Mouse (Mus musculus) forebrain, embryonic 12.5 days (tissue): ENCODE measurements around the gene Tcam1. TPM values are rescaled to one million over a fixed set of nuclear protein-coding genes. Genes with fewer than 3 reads are reported as not detected.

ENCODE experiments used
- ATAC-seq: fragments of 200-750 bp; cut with Nextera tagmentation; 2 replicates; pipeline ENCODE4 v1.8.0; 2017; ENCODE audit warnings: moderate TSS enrichment; ENCODE audit not compliant: low FRiP score
- H3K27ac ChIP-seq: fragments of 300-500 bp; sonication (generic); 2 replicates; pipeline ENCODE4 v1.5.1; 2016; ENCODE audit warnings: mild to moderate bottlenecking
- H3K27me3 ChIP-seq: fragments of 300-500 bp; sonication (generic); 2 replicates; pipeline ENCODE4 v1.6.1; 2016; ENCODE audit warnings: mild to moderate bottlenecking
- H3K36me3 ChIP-seq: fragments of 300-500 bp; sonication (generic); replicated peaks from 2 replicates; pipeline ENCODE4 v1.6.1; 2016; ENCODE audit warnings: mild to moderate bottlenecking
- H3K4me1 ChIP-seq: fragments of 300-500 bp; sonication (generic); 2 replicates; pipeline ENCODE4 v1.6.1; 2016
- H3K4me2 ChIP-seq: fragments of 300-500 bp; sonication (generic); 2 replicates; pipeline ENCODE4 v1.6.1; 2016; ENCODE audit warnings: mild to moderate bottlenecking, moderate library complexity
- H3K4me3 ChIP-seq: fragments of 300-500 bp; sonication (generic); replicated peaks from 2 replicates; pipeline ENCODE4 v1.5.1; 2016; ENCODE audit warnings: mild to moderate bottlenecking
- H3K9ac ChIP-seq: fragments of 300-500 bp; sonication (generic); 2 replicates; pipeline ENCODE4 v1.6.1; 2016; ENCODE audit warnings: mild to moderate bottlenecking
- H3K9me3 ChIP-seq: fragments of 300-500 bp; sonication (generic); 2 replicates; pipeline ENCODE4 v1.6.1; 2016
- WGBS: fragments of 180-500 bp; shearing (Covaris S2); methylation state at CpG from one replicate; pipeline ENCODE4 v1.1.7; 2016; 5-methylcytosine and 5-hydroxymethylcytosine counted together
- polyA plus RNA-seq: library from polyadenylated mRNA; unstranded; fragments of >200 nt; fragmentation: Nextera tagmentation; extraction: Ambion mirVana; gene quantifications from 2 replicates; pipeline ENCODE4 v1.2.1, GENCODE M21; 2016

The Tcam1 gene
- polyA plus RNA-seq, 1 experiment from 2014 or later = 0.34 TPM

- Histone ChIP-seq H3K27ac (no peak overlapping the region), H3K9me3 (no peaks in the 10 kb centered on the region), H3K27me3 (peaks cover 6% of the 10 kb centered on the region; the same call in 1 of the 2 replicates), H3K4me2 (no peak overlapping the region), H3K4me3 (no peak overlapping the region), H3K36me3 (no peaks in the 10 kb centered on the region), H3K4me1 (no peaks in the 10 kb centered on the region), H3K9ac (no peak overlapping the region)
- whole genome bisulfite sequencing = 74% methylated on average over 5 of the region's 5 CpGs
- no peak for ATAC-seq
Observed at GRCm38 (mm10) chr11:106328521-106328920, 52.0 kb downstream of the Tcam1 start.

GRCm38 (mm10) chr11:106329128-106329527 lies 52.7 kb downstream of the Tcam1 start:
- H3K27ac ChIP-seq = no peak overlapping the region
- 82% methylated on average over 6 of the region's 6 CpGs for WGBS
- H3K4me3 ChIP-seq = no peak overlapping the region
- ATAC-seq = no peak
- no peaks in the 10 kb centered on the region for H3K4me1 ChIP-seq
- H3K9me3 ChIP-seq = no peaks in the 10 kb centered on the region
- H3K4me2 ChIP-seq = no peak overlapping the region
- H3K36me3 ChIP-seq = no peaks in the 10 kb centered on the region
- H3K27me3 ChIP-seq = peaks cover 6% of the 10 kb centered on the region; the same call in 1 of the 2 replicates
- no peak overlapping the region for H3K9ac ChIP-seq

GRCm38 (mm10) chr11:106329682-106330081 lies 53.2 kb downstream of the Tcam1 start:
- H3K4me1 ChIP-seq = no peaks in the 10 kb centered on the region

DNA sequence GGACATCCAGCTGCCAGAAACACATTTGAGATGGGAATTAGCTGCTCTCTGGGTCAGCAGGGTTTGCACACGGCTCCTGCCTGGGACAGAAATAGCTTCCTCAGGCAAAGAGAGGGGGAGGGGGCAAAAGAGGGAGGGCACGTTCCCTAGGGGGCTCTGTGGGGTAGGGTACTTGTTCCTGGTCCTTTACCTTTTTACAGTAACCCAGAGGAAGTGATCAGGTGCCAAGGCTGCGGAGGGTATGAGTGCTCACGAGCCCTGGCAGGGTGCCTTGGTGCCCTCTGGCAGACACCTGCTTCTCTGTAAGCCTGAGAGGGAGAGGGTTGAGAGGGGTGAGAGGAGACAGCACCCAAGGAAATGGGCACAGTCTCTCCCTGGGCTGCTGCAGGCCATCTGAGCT lies 56.0 kb downstream of the Tcam1 start:
- no peak overlapping the region for H3K4me3 ChIP-seq
- 59% methylated on average over 4 of the region's 4 CpGs for WGBS
- peaks cover 3% of the 10 kb centered on the region; the same call in 1 of the 2 replicates for H3K27me3 ChIP-seq
- H3K36me3 ChIP-seq = no peaks in the 10 kb centered on the region
- H3K9me3 ChIP-seq = no peaks in the 10 kb centered on the region
- no peak overlapping the region for H3K4me2 ChIP-seq
- no peak for ATAC-seq
- H3K27ac ChIP-seq = no peak overlapping the region
- H3K9ac ChIP-seq = no peak overlapping the region
- no peaks in the 10 kb centered on the region for H3K4me1 ChIP-seq

More at GRCm38 (mm10) chr11:106329682-106330081, 53.2 kb downstream of the Tcam1 start:
- 78% methylated on average over 7 of the region's 7 CpGs for WGBS
- no peak overlapping the region for H3K27ac ChIP-seq
- H3K4me3 ChIP-seq = no peak overlapping the region
- H3K4me2 ChIP-seq = no peak overlapping the region
- H3K36me3 ChIP-seq = no peaks in the 10 kb centered on the region
- no peak for ATAC-seq
- no peak overlapping the region for H3K9ac ChIP-seq
- peaks cover 6% of the 10 kb centered on the region; the same call in 1 of the 2 replicates for H3K27me3 ChIP-seq
- no peaks in the 10 kb centered on the region for H3K9me3 ChIP-seq

- Histone ChIP-seq H3K9ac (no peak overlapping the region), H3K27ac (no peak overlapping the region), H3K4me1 (peaks cover 7% of the 10 kb centered on the region), H3K4me2 (no peak overlapping the region), H3K36me3 (no peaks in the 10 kb centered on the region), H3K4me3 (no peak overlapping the region), H3K9me3 (no peaks in the 10 kb centered on the region), H3K27me3 (no peaks in the 10 kb centered on the region; the same call in 1 of the 2 replicates)
- 18% methylated on average over 2 of the region's 2 CpGs for WGBS
- no peak for ATAC-seq
Observed at GRCm38 (mm10) chr11:106334066-106334465, 57.6 kb downstream of the Tcam1 start.

DNA sequence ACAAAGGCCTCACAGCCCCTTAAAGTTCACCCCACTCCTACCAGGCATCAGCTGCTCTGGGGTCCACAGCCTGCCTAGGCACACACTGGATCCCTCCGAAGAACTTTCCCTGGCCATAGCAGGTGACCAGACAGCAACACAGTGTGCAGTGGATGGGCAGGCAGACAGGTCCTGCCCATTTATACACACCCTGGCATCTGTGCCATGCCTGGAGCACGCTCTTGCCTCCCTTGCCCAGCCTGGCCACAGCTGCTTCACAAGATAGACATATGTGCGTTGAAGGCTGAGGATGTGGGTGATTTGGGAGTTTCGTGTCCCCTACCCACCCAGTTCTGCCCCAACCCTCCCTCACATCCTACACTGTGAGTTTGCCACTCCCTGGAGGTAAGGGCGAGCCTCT lies 61.6 kb downstream of the Tcam1 start:
- Histone ChIP-seq H3K9me3 (no peaks in the 10 kb centered on the region), H3K9ac (no peak overlapping the region), H3K4me2 (no peak overlapping the region), H3K27ac (no peak overlapping the region), H3K36me3 (no peaks in the 10 kb centered on the region), H3K4me1 (peaks cover 7% of the 10 kb centered on the region), H3K4me3 (no peak overlapping the region), H3K27me3 (no peaks in the 10 kb centered on the region)
- no peak for ATAC-seq
- WGBS = 74% methylated on average over 5 of the region's 5 CpGs

Other genes with a start within 250 kb of the Tcam1 start
- gene Dcaf7, start 239.8 kb upstream of the Tcam1 start, polyA plus RNA-seq = 118 and 129 TPM in 2 replicates
- gene Taco1, start 210.6 kb upstream of the Tcam1 start, polyA plus RNA-seq = 9.6 and 9.8 TPM in 2 replicates
- 21.6 and 22.6 TPM in 2 replicates for gene Map3k3, start 192.1 kb upstream of the Tcam1 start, polyA plus RNA-seq
- not detected in 2 replicates for gene Gm10840, start 115.8 kb upstream of the Tcam1 start, polyA plus RNA-seq
- 289 and 300 TPM in 2 replicates for gene Limd2, start 115.8 kb upstream of the Tcam1 start, polyA plus RNA-seq
- 35.2 and 36.1 TPM in 2 replicates for gene Strada, start 74.5 kb upstream of the Tcam1 start, polyA plus RNA-seq
- 91.9 and 92.1 TPM in 2 replicates for gene Ccdc47, start 60.3 kb upstream of the Tcam1 start, polyA plus RNA-seq
- gene Ddx42, start 59.7 kb upstream of the Tcam1 start, polyA plus RNA-seq = 122 and 129 TPM in 2 replicates
- 63.0 and 69.1 TPM in 2 replicates for gene Ftsj3, start 20.6 kb upstream of the Tcam1 start, polyA plus RNA-seq
- 334 and 335 TPM in 2 replicates for gene Psmc5, start 20.5 kb upstream of the Tcam1 start, polyA plus RNA-seq
- 26.1 and 26.5 TPM in 2 replicates for gene Smarcd2, start 3.7 kb upstream of the Tcam1 start, polyA plus RNA-seq
- gene Gh, start 25.2 kb downstream of the Tcam1 start, polyA plus RNA-seq = not detected in 2 replicates
- 0.74 and 0.88 TPM in 2 replicates for gene Cd79b, start 38.1 kb downstream of the Tcam1 start, polyA plus RNA-seq
- gene Scn4a, start 76.6 kb downstream of the Tcam1 start, polyA plus RNA-seq = 0.03 TPM in 1 of 2 replicates, not detected in the other
- gene Prr29, start 88.8 kb downstream of the Tcam1 start, polyA plus RNA-seq = not detected in 2 replicates
- gene Icam2, start 111.4 kb downstream of the Tcam1 start, polyA plus RNA-seq = 8.1 and 9.8 TPM in 2 replicates
- 6.6 and 8.6 TPM in 2 replicates for gene Ern1, start 211.2 kb downstream of the Tcam1 start, polyA plus RNA-seq